Comparison of ENCODE assay signal across 9 mouse cellular contexts in genomic region chr7:73398319-73398718, GRCm38 (mm10). TPM values are rescaled to one million over a fixed set of nuclear protein-coding genes. Genes with fewer than 3 reads are reported as not detected.
DNase-seq lines count a peak whose midpoint lies in the region; ATAC-seq and TF ChIP-seq lines count a peak whose summit lies in the region.
"Had no signal": no experiment of that assay in that cellular context is flagged by ENCODE, and none has a peak within 500 bp of the region (broad histone marks: within the 10 kb centered on the region; RNA-seq: fewer than 3 reads in every experiment).

No protein-coding gene starts in this region.

- 8% methylated on average over 11 of the region's 11 CpGs for WGBS in hindbrain, embryonic 14.5 days
- 9% methylated on average over 11 of the region's 11 CpGs for WGBS in limb, embryonic 14.5 days
- WGBS in midbrain, embryonic 13.5 days = 2% methylated on average over 11 of the region's 11 CpGs

- peak; percentile 41; the same call in 1 of the 2 replicates for ATAC-seq in hindbrain, embryonic 14.5 days (ENCODE audit: low FRiP score)
- no peak for ATAC-seq in limb, embryonic 14.5 days (ENCODE audit: low FRiP score, low read depth)
- peak; percentile 27 for ATAC-seq in midbrain, embryonic 13.5 days
- ATAC-seq: Patski had no signal

- H3K36me3 ChIP-seq in hindbrain, embryonic 14.5 days (replicated peaks; ENCODE audit: control insufficient read depth, insufficient read depth) = no peaks in the 10 kb centered on the region
- H3K36me3 ChIP-seq in limb, embryonic 14.5 days (ENCODE audit: control insufficient read depth, insufficient read depth, low read length) = peaks cover 15% of the 10 kb centered on the region
- peaks cover 18% of the 10 kb centered on the region for H3K36me3 ChIP-seq in midbrain, embryonic 13.5 days

- TF ChIP-seq POLR2A in limb, embryonic 14.5 days (IDR thresholded peaks at IDR 0.05; ENCODE audit: borderline replicate concordance, extremely low read depth, insufficient read depth, insufficient read length) = no peak

- peaks cover 53% of the 10 kb centered on the region for H3K4me1 ChIP-seq in hindbrain, embryonic 14.5 days (replicated peaks; ENCODE audit: control insufficient read depth, insufficient read depth, low read length)
- H3K4me1 ChIP-seq in limb, embryonic 14.5 days (ENCODE audit: control insufficient read depth, insufficient read depth, low read length) = peaks cover 83% of the 10 kb centered on the region
- peaks cover 92% of the 10 kb centered on the region for H3K4me1 ChIP-seq in midbrain, embryonic 13.5 days (replicated peaks)

- peak overlapping the region; percentile 59 for H3K4me2 ChIP-seq in hindbrain, embryonic 14.5 days (replicated peaks)
- H3K4me2 ChIP-seq in limb, embryonic 14.5 days (replicated peaks; ENCODE audit: low read depth, low read length, severe bottlenecking) = peak overlapping the region; percentile 40
- H3K4me2 ChIP-seq in midbrain, embryonic 13.5 days (replicated peaks) = peak overlapping the region; percentile 55

- peak overlapping the region; percentile 23; the same call in 1 of the 2 replicates for H3K4me3 ChIP-seq in hindbrain, embryonic 14.5 days (replicated peaks; ENCODE audit: low read length)
- 0 out of 2 replicates have a peak overlapping the region, but pooled peaks have one; percentile 18 for H3K4me3 ChIP-seq in limb, embryonic 14.5 days (replicated peaks; ENCODE audit: low read length)
- peak overlapping the region; percentile 28 for H3K4me3 ChIP-seq in midbrain, embryonic 13.5 days (replicated peaks)

- no peaks in the 10 kb centered on the region for H3K9me3 ChIP-seq in hindbrain, embryonic 14.5 days (ENCODE audit: control insufficient read depth, low read length)
- H3K9me3 ChIP-seq in limb, embryonic 14.5 days (ENCODE audit: control insufficient read depth, low read length) = no peaks in the 10 kb centered on the region
- no peaks in the 10 kb centered on the region for H3K9me3 ChIP-seq in midbrain, embryonic 13.5 days

- peak overlapping the region; percentile 77 for H3K27ac ChIP-seq in hindbrain, embryonic 14.5 days
- no peak overlapping the region for H3K27ac ChIP-seq in limb, embryonic 14.5 days (replicated peaks; ENCODE audit: low read depth, low read length)
- H3K27ac ChIP-seq in midbrain, embryonic 13.5 days = peak overlapping the region; percentile 84

- peak; percentile 23 for DNase-seq in thymus, postnatal 14 days
- no peak for DNase-seq in thymus, adult 18-20 months
- DNase-seq in cerebellum, postnatal 10 days = peak; percentile 56 to 62
- DNase-seq in gastrocnemius, adult 8-10 months (ENCODE audit: low spot score in 2 of 2) = peak; percentile 80 to 90
- DNase-seq in hindbrain, embryonic 14.5 days (ENCODE audit: low spot score) = no peak
- DNase-seq in limb, embryonic 14.5 days (ENCODE audit: low spot score) = no peak
- DNase-seq in layer of hippocampus, postnatal 36 days = no peak

- peak overlapping the region; percentile 54 for H3K9ac ChIP-seq in hindbrain, embryonic 14.5 days
- peak overlapping the region; percentile 17; the same call in 1 of the 2 replicates for H3K9ac ChIP-seq in limb, embryonic 14.5 days (ENCODE audit: low read depth, low read length, severe bottlenecking)
- H3K9ac ChIP-seq in midbrain, embryonic 13.5 days (replicated peaks) = peak overlapping the region; percentile 64

- no peaks in the 10 kb centered on the region for H3K27me3 ChIP-seq in hindbrain, embryonic 14.5 days (ENCODE audit: control insufficient read depth, insufficient read depth, low read length)
- H3K27me3 ChIP-seq in limb, embryonic 14.5 days (ENCODE audit: control insufficient read depth, insufficient read depth, low read length) = no peaks in the 10 kb centered on the region
- no peaks in the 10 kb centered on the region for H3K27me3 ChIP-seq in midbrain, embryonic 13.5 days
- H3K27me3 ChIP-seq: Patski had no signal

RNA-seq across cellular contexts. Expression of gene Rgma, which starts 23.0 kb away (rescaled TPM):
- total RNA-seq in gastrocnemius, adult 8-10 months (2022) = 10 to 100 TPM; 42.9 to 60.8 (median 51.4) TPM
- 46.3 and 46.7 TPM in 2 replicates for polyA plus RNA-seq in hindbrain, embryonic 14.5 days (2014; fragmentation: Nextera tagmentation; extraction: Ambion mirVana)
- 49.1 and 64.3 TPM in 2 replicates for polyA plus RNA-seq in limb, embryonic 14.5 days (2012; rRNA removed)
- 23.5 and 30.9 TPM in 2 replicates for polyA plus RNA-seq in limb, embryonic 14.5 days (2014; fragmentation: Nextera tagmentation; extraction: Ambion mirVana)
- polyA plus RNA-seq in midbrain, embryonic 13.5 days (2015; fragmentation: Nextera tagmentation; extraction: Ambion mirVana) = 40.7 and 50.3 TPM in 2 replicates
- total RNA-seq in layer of hippocampus, postnatal 36 days (2021) = 10 to 100 TPM; 44.1 to 48.8 TPM

Comparison
In these comparisons a context has a peak if more than half of its experiments do, and no peak if none do; other contexts are left out.
1. DNase-seq: peak in thymus, postnatal 14 days (single experiment), cerebellum, postnatal 10 days (2 of 2) and gastrocnemius, adult 8-10 months (2 of 2); none in thymus, adult 18-20 months (0 of 2), hindbrain, embryonic 14.5 days (single experiment), limb, embryonic 14.5 days (single experiment) and layer of hippocampus, postnatal 36 days (0 of 2).
2. Peak in every context shown above with its lines, with median percentiles within 50 percentile points of each other: H3K4me2 ChIP-seq, H3K4me3 ChIP-seq and H3K9ac ChIP-seq.